Mouse (Mus musculus) cortical plate, adult 2 months (tissue): ENCODE measurements around the gene Umad1.

ENCODE experiments used
- CTCF ChIP-seq: fragments of 200-500 bp; IDR thresholded peaks from 2 replicates; pipeline ENCODE4 v1.5.1; 2011; ENCODE audit warnings: mild to moderate bottlenecking, control low read depth, low read length; ENCODE audit not compliant: insufficient read depth; ENCODE audit errors: extremely low read depth
- POLR2A ChIP-seq: fragments of 200-500 bp; IDR thresholded peaks from 2 replicates; pipeline ENCODE4 v1.6.1; 2011; ENCODE audit warnings: mild to moderate bottlenecking, low read length, control low read depth; ENCODE audit not compliant: insufficient read depth; ENCODE audit errors: extremely low read depth

DNA sequence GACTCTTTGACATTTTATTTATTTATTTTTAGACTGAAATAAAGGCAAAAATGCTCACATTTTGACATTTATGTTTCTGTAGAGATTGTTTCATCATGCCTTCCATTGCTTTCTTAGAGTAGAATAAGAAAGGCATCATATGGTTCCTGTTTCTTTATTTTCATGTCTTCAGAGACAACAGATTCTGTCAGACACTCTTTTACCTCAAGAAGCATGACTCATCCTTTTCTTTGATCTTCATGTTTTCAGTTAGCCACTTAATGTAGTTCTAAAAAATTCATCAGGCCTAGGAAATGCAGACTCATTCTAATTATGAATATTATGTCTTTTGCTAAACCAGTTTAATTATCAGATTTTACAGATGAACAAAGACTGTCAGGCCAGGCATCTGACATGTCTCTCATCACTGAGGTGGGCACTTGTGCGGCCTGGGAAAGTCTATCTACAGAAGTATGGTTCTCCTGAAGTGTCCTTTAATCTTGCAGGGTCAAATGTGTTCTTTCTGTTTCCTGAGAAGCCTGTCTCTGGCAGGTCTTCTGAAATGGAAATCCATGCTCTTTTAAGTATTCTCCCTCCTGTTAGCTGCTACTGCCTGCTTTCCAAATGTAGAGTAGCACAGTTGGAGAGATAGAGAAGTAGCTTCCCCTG is 231.0 kb downstream of the Umad1 start:
- TF ChIP-seq CTCF (no peak), POLR2A (no peak)
